Mouse (Mus musculus): Measurements from ENCODE around the gene Mrpl55. TPM values are rescaled to one million over a fixed set of nuclear protein-coding genes. Genes with fewer than 3 reads are reported as not detected.

The Mrpl55 gene
- polyA plus RNA-seq (2012; ENCODE audit: low replicate concordance), result 16.0 and 43.0 TPM in 2 replicates

GRCm38 (mm10) chr11:59202081-59202995 is at the start of gene Mrpl55:
Mrpl55 (plus strand) TSS chr11:59202486.

GRCm38 (mm10) chr11:59163255-59164236 is 38.7 kb upstream of the Mrpl55 start, which contains the start of gene Iba57:
Iba57 (minus strand) TSS chr11:59163739.

GRCm38 (mm10) chr11:59182864-59183331 is 19.4 kb upstream of the Mrpl55 start, which contains the start of gene Gjc2:
Gjc2 (minus strand) TSS chr11:59183213.

DNA sequence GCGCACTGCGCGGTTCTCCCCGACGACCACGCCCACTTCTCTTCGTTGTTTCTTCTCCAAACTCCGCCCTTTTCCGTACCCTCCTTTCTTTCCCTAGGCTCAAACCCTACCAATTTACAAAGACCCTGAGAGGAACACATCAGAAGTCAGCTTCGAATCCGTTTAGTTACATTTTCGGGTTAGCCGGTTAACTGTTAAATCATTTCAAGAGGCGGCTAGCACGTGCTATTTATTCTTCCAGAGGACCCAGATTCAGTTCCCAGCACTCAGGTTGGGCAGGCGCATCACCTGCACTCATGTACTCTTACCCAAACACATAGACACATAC is 10.3 kb upstream of the Mrpl55 start, which contains the start of gene Guk1:
Gene Guk1 (minus strand): TSS at position 154 of the 328 bp plus-strand sequence.

GRCm38 (mm10) chr11:59208153-59208831 is 6.0 kb downstream of the Mrpl55 start, which contains the start of gene 2310033P09Rik:
2310033P09Rik (plus strand) TSS chr11:59208321.

GRCm38 (mm10) chr11:59228122-59228953 is 26.1 kb downstream of the Mrpl55 start, which contains the start of gene Arf1:
Arf1 (minus strand) TSS chr11:59228270.

Other genes with a start within 250 kb of the Mrpl55 start
- 8.3 and 12.0 TPM in 2 replicates for gene Hist3h2a, start 247.8 kb upstream of the Mrpl55 start, polyA plus RNA-seq (2012; ENCODE audit: low replicate concordance)
- 0.18 TPM in 1 of 2 replicates, not detected in the other for gene Trim17, start 247.8 kb upstream of the Mrpl55 start, polyA plus RNA-seq (2012; ENCODE audit: low replicate concordance)
- 53.8 and 55.6 TPM in 2 replicates for gene Trim11, start 224.4 kb upstream of the Mrpl55 start, polyA plus RNA-seq (2012; ENCODE audit: low replicate concordance)
- gene Obscn, start 66.1 kb upstream of the Mrpl55 start, polyA plus RNA-seq (2012; ENCODE audit: low replicate concordance), result 0.85 and 0.96 TPM in 2 replicates
- gene Iba57, start 38.7 kb upstream of the Mrpl55 start, polyA plus RNA-seq (2012; ENCODE audit: low replicate concordance), result 10.8 and 20.5 TPM in 2 replicates
- gene Gjc2, start 19.3 kb upstream of the Mrpl55 start, polyA plus RNA-seq (2012; ENCODE audit: low replicate concordance), result 0.08 TPM in 1 of 2 replicates, not detected in the other
- 24.9 and 34.1 TPM in 2 replicates for gene Guk1, start 10.3 kb upstream of the Mrpl55 start, polyA plus RNA-seq (2012; ENCODE audit: low replicate concordance)
- 31.8 and 32.5 TPM in 2 replicates for gene 2310033P09Rik, start 5.8 kb downstream of the Mrpl55 start, polyA plus RNA-seq (2012; ENCODE audit: low replicate concordance)
- gene Arf1, start 25.8 kb downstream of the Mrpl55 start, polyA plus RNA-seq (2012; ENCODE audit: low replicate concordance), result 137 and 178 TPM in 2 replicates
- 0.06 TPM in 1 of 2 replicates, not detected in the other for gene Wnt3a, start 88.3 kb downstream of the Mrpl55 start, polyA plus RNA-seq (2012; ENCODE audit: low replicate concordance)
- gene Wnt9a, start 104.4 kb downstream of the Mrpl55 start, polyA plus RNA-seq (2012; ENCODE audit: low replicate concordance), result 0.05 TPM in 1 of 2 replicates, not detected in the other
- gene Prss38, start 173.2 kb downstream of the Mrpl55 start, polyA plus RNA-seq (2012; ENCODE audit: low replicate concordance), result not detected in 2 replicates
- 7.9 and 11.2 TPM in 2 replicates for gene Jmjd4, start 247.6 kb downstream of the Mrpl55 start, polyA plus RNA-seq (2012; ENCODE audit: low replicate concordance)
- gene Snap47, start 248.7 kb downstream of the Mrpl55 start, polyA plus RNA-seq (2012; ENCODE audit: low replicate concordance), result 0.78 and 2.8 TPM in 2 replicates

Data from leukemia stem cell, adult 10-12 weeks (primary cell).